Mouse (Mus musculus) monocyte, adult 5-6 weeks (primary cell): ENCODE measurements around the gene Tanc1. TPM values are rescaled to one million over a fixed set of nuclear protein-coding genes. Genes with fewer than 3 reads are reported as not detected.
A peak's percentile ranks its signal among the peaks of the same experiment; 100 is the strongest.

ENCODE experiments used
- ATAC-seq: fragments of 153-309, 156-312 bp; replicated peaks from 2 replicates; pipeline ENCODE4 v1.8.0; 2017; ENCODE audit warnings: mild to moderate bottlenecking; ENCODE audit not compliant: low TSS enrichment, insufficient number of reproducible peaks, severe bottlenecking, poor library complexity, low FRiP score
- total RNA-seq: library from RNA; stranded (forward); fragments of 200-1000, 200-491, 200-594 nt; gene quantifications from 3 replicates; pipeline ENCODE4 v1.2.3, GENCODE M21; 2017

The Tanc1 gene
- total RNA-seq, 1 experiment from 2014 or later = 6.8 TPM

- ATAC-seq = peak; percentile 87
Observed at GRCm38 (mm10) chr2:59881831-59882741, 270.2 kb downstream of the Tanc1 start, which contains the start of gene Wdsub1. Gene Wdsub1 (minus strand): TSS chr2:59882591.

DNA sequence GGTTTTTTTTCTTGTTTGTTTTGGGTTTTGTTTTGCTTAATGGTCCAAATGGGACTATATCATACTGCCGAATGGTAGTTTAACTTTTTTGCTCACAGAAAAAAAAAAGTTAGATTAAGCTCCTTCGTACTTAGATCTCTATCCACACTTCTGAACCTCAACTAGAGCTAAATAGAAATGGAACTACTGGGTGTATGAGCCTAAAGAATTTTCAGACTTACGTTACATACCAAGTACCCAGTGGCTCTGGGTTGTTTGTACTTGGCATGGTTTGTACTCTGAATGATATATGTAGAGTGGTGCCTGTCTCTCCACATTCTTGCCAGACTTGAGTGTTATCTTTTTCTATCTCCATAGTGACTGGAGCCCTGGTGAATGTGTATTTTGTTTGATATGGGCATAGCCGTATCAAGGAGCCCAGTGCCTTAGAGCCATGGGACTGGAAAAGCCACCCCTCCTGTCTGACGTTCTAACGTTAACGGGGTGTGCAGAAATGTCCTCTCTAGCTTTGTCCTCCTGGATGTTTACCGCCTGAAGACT lies 271.0 kb downstream of the Tanc1 start:
- no peak for ATAC-seq

DNA sequence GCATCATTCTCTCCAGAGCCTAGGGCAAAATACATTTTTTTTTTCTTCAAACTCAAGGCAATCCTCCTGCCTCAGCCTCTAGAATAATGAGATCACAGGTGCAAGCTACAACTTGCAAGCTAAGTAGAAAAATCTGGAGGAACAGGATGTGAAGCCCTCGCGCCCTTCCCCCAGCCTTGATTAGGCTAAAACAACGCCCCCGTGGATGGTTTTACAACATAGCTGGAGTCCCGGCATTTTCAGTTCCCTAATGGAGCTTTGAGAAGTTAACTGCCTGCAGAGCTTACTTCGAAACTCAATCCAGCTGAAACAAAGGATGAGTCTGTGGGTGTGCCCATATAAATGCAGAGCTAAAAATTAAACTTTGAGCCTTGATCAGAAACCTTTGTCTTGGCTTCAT lies 277.9 kb downstream of the Tanc1 start:
- ATAC-seq = peak; percentile 69

Other genes with a start within 250 kb of the Tanc1 start
- gene Dapl1, start 127.4 kb upstream of the Tanc1 start, total RNA-seq = 1.6 TPM in 1 of 3 replicates, not detected in the others